Mouse (Mus musculus) layer of hippocampus, postnatal 25 days (tissue): ENCODE data around the gene Herc1. TPM values are rescaled to one million over a fixed set of nuclear protein-coding genes. Genes with fewer than 3 reads are reported as not detected.

Experiments used
- DNase-seq, 2 experiments: peaks; one replicate each; pipeline ENCODE4 v3.0.0; 2022; ENCODE audit warnings: mixed read lengths in 2 of 2, low spot score in 1 of 2; ENCODE audit errors: extremely low spot score in 1 of 2
- total RNA-seq, 2 experiments: library from RNA; stranded (reverse); gene quantifications; 2 replicates each; pipeline ENCODE4 v1.2.3; 2021

Gene Herc1
- total RNA-seq, 2 experiments from 2014 or later = 95.4 to 121 TPM

- DNase-seq = no peak
Measured at GRCm38 (mm10) chr9:66488786-66489185, 138.5 kb downstream of the Herc1 start.

GRCm38 (mm10) chr9:66492361-66492760 lies 142.1 kb downstream of the Herc1 start:
- no peak for DNase-seq

GRCm38 (mm10) chr9:66493992-66494391 lies 143.7 kb downstream of the Herc1 start:
- no peak for DNase-seq

- no peak for DNase-seq
Measured at GRCm38 (mm10) chr9:66501248-66501647, 151.0 kb downstream of the Herc1 start.

GRCm38 (mm10) chr9:66503879-66504411 lies 153.7 kb downstream of the Herc1 start:
- no peak for DNase-seq

GRCm38 (mm10) chr9:66504518-66504917 lies 154.3 kb downstream of the Herc1 start:
- DNase-seq = no peak

GRCm38 (mm10) chr9:66505141-66505917 lies 155.1 kb downstream of the Herc1 start:
- DNase-seq = no peak

GRCm38 (mm10) chr9:66506011-66506410 lies 155.8 kb downstream of the Herc1 start:
- no peak for DNase-seq

GRCm38 (mm10) chr9:66506424-66506823 lies 156.2 kb downstream of the Herc1 start:
- DNase-seq = no peak

GRCm38 (mm10) chr9:66507684-66508083 lies 157.4 kb downstream of the Herc1 start:
- no peak for DNase-seq

- no peak for DNase-seq
Measured at GRCm38 (mm10) chr9:66508890-66509399, 158.7 kb downstream of the Herc1 start.

GRCm38 (mm10) chr9:66510351-66510841 lies 160.1 kb downstream of the Herc1 start:
- no peak for DNase-seq

- no peak for DNase-seq
Measured at GRCm38 (mm10) chr9:66510944-66511343, 160.7 kb downstream of the Herc1 start.

GRCm38 (mm10) chr9:66511580-66512350 lies 161.5 kb downstream of the Herc1 start:
- DNase-seq = peak; percentile 81 to 90

- DNase-seq = peak; percentile 65 to 66
Measured at GRCm38 (mm10) chr9:66512351-66512671, 162.1 kb downstream of the Herc1 start.

GRCm38 (mm10) chr9:66513150-66513549 lies 162.9 kb downstream of the Herc1 start:
- no peak for DNase-seq

GRCm38 (mm10) chr9:66513661-66514255 lies 163.5 kb downstream of the Herc1 start:
- no peak for DNase-seq

GRCm38 (mm10) chr9:66514256-66514770 lies 164.1 kb downstream of the Herc1 start, which contains the start of gene Fbxl22:
TSS of gene Fbxl22 (minus strand) at chr9:66514593.
- peak in 1 of 2 experiments; percentile 46 for DNase-seq

- DNase-seq = no peak
Measured at GRCm38 (mm10) chr9:66515115-66515514, 164.9 kb downstream of the Herc1 start.

- no peak for DNase-seq
Measured at GRCm38 (mm10) chr9:66515680-66516210, 165.5 kb downstream of the Herc1 start.
